Mouse (Mus musculus) bone marrow, adult 2 months (tissue): ENCODE measurements around the gene Nckipsd.

Source experiments
- CTCF ChIP-seq: fragments of 200-500 bp; IDR thresholded peaks from 2 replicates; pipeline ENCODE4 v1.5.1; 2011; ENCODE audit warnings: low read length, control low read depth; ENCODE audit not compliant: control insufficient read depth, insufficient read depth
- POLR2A ChIP-seq: fragments of 200-500 bp; IDR thresholded peaks from 2 replicates; pipeline ENCODE4 v1.6.1; 2011; ENCODE audit warnings: low read depth, mild to moderate bottlenecking, control low read depth, low read length, borderline replicate concordance; ENCODE audit not compliant: control insufficient read depth

- TF ChIP-seq CTCF = no peak
- no peak for TF ChIP-seq POLR2A
These were observed 50.8 kb downstream of the Nckipsd start for GRCm38 (mm10) chr9:108858792-108859527.
